Mouse (Mus musculus) urinary bladder, postnatal 4 days (tissue): ENCODE results near the gene 2310061I04Rik.

Experiments used
- DNase-seq, 2 experiments: peaks; one replicate each; pipeline ENCODE4 v3.0.0; 2021 to 2022; ENCODE audit warnings: low spot score in 2 of 2

2310061I04Rik gene

DNA sequence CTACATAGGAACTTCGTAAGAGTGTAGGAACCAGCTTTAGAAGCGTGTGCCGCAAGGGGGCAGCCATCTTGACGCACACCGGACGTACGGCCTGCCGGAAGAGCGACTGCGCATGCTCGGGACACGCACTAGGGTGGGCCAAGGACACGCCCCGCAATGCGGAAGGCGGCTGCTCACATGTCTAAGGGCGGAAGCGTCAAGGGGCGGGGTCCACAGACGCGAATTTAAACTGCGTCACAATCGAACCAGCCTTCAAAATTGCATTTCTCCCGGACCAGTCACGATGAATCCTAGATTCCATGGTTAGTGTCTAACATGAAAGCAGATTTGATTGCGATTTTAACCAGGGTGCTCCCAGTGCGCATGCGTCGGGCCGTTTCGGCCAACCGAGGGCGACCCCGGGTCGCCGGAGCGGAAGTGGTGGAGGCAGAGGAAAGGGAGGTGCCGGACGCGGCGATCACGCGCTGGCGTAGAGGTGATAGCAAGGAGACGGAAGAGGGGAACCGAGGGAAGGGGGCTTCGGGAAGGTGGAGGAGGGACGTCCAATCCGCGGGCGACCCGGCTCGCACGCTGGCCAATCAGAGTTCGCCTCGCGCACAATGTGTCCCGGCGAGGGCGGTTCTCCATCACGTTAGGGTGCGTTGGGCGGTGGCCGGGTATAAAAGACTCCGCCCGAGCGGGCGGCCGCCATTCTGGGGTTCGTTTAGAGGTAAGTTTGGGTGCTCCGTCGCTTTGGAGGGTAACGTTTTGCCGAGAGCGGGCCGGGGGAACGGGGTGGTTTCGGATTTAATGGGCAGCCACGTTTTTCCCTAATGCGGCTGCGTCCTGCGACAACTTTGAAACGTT, 19.3 kb upstream of the 2310061I04Rik start, which contains the start of the genes Mrps18b and Ppp1r10:
TSS of gene Mrps18b (minus strand) at position 93 of the 846 bp plus-strand sequence.
TSS of gene Ppp1r10 (plus strand) at position 138 of the 846 bp plus-strand sequence.
- DNase-seq: peak; percentile 99

DNA sequence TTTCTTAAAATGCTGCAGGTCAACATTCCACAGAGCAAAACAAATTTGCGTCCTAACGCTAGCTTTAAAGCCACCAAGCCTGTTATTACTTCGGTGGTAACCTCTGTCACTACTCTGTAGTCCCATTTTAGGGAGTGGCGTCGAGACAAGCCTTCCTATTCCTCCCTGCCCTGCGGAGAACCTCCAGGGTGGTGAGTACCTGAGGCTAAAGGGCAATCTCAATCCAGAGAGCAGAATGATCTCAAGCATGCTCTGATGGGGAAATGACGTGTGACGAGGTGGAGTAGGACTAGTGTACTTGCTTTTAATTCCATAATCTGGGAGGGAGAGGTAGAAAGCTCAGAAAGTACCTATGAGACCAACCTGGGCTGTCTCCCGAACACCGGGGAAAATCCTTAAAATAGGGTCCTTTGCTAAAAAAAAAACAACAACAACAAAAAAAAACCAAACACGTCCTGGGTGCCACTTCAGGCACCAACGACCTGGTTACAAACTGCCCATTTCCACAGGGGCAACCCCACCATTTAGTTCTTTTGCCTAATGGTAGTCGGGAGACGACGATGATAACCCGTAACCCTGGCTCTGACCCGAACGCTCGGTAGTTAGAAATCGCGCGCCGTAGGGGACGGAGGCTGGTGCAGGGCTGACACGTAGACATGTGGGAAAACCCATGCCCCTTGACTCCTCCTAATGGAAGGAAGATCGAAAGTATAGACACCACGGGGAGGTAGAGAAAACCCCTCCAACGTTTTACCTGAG, 18.5 kb upstream of the 2310061I04Rik start:
- no peak for DNase-seq

DNA sequence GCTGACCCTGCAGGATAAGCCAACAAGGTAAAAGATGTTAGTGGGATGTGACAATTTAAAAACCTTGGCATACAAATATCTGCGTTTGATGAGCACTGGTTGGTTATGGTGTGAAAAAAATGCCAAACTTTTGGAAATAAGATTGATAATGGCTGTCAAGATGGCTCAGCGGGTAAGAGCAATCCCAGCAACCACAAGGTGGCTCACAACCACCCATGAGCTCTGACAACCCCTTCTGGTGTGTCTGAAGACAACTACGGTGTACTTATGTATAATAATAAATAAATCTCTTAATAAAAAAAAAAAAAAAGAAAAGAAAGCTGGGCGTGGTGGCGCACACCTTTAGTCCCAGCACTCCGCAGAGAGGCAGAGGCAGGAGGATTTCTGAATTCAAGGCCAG, 17.7 kb upstream of the 2310061I04Rik start:
- DNase-seq: no peak

DNA sequence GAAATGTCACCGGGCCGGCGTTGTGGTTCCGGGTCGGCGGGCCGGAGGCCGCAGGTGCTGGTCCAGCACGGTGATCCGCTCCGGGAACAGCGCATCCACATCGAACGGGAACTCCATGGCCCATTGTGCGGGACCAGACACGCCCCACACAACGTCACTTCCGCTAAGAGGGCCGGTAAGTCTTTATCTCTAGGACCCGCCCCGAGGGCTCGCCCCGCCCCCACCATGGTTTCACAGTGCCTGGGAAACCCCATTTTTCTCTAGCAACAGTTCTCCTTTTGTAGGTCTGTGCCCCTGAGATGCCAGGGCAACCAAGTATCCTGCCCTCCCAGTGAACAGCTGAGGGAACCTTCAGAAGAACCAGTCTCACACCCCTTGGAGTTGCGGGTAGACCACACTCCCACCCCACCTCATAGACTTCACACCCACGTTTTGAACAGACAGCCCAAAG, 12.7 kb upstream of the 2310061I04Rik start, which contains the start of gene Atat1:
TSS of gene Atat1 (minus strand) at position 157 of the 451 bp plus-strand sequence.
- peak; percentile 89 to 98 for DNase-seq

DNA sequence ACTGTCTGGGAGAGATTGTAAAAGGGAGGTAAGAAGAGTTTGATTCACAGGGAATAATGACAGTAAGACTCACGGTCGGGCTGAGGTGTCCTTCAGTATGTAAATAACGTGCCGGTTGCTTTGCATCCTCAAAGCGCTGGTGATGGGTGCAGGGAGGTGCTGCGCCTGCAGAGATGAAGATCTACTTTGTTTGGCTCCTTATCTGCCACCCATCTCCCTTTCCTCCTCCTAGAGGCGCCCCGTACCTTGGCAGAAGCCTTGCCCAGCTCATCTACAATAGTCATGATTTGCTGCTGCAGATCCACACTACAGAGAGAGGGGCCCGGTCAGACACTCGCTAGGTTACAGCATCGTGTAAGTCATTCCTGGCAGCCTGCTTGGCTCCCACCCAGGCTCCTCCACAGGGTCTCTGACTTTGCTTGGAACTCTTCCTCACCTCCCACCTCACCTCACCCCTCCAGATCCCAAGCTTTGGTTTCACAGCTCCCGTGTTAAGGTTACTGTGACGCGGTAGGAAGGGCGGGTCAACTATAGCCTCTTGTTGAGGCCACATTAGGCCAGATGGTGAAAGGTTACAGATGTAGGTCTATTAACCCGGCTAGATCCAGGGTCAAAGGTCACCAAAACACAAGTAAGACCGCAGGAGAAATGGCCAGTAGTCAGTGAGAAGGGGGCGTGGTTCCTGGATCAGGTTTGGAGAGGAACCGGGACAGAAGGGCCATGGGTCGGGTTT, 12.1 kb upstream of the 2310061I04Rik start:
- no peak for DNase-seq

DNA sequence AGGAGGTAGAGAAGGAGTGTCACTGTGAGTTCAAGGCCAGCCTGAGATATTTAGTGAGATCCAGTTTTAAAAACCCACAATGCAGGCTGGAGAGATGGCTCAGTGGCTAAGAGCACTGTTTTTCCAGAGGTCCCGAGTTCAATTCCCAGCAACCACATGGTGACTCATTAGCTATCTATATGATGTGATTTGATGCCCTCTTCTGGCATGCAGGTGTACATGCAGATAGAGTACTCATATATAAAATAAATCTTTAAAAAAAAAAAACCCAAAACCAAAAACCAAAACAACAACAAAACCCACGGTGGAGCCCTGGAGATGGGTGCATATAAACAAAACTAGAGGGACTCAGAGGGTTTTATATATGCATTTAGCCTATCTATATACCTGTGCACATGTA, 10.4 kb upstream of the 2310061I04Rik start:
- DNase-seq: no peak

DNA sequence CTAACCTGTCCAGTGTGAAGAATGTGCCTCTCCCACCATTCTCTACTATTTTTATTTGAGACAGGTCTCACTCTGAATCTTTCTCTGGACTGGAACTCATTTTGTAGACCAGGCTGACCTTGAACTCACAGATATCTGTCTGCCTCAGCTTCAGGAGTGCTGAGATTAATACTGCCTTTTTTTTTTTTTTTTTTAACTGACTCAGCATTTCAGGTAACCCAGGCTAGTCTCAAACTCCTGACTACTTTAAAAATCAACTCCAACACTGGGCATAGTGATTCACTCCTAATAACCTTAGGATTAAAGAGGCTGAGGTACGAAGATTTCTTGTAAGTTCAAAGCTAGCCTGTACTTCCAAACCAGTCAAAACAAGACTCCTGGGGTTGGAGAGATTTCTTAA, 8.4 kb upstream of the 2310061I04Rik start:
- DNase-seq: no peak

DNA sequence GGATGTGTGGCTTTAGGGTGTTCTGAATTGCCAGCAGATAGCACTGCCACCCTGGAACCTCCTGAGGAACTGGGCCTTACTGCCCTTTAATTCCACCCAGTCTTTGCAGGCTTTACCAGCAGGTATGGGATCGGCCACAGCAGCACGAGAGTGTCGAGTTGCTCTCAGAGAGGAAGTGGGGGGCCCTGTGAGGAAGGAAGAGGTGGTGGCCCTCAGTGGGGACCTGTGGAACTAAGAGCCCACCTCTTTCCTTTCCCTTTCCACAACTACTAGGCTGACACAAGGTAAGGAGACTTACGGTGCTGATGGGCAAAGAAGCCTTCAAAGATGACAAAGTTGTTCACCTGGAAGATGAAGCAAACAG, 6.7 kb upstream of the 2310061I04Rik start:
- DNase-seq: no peak

DNA sequence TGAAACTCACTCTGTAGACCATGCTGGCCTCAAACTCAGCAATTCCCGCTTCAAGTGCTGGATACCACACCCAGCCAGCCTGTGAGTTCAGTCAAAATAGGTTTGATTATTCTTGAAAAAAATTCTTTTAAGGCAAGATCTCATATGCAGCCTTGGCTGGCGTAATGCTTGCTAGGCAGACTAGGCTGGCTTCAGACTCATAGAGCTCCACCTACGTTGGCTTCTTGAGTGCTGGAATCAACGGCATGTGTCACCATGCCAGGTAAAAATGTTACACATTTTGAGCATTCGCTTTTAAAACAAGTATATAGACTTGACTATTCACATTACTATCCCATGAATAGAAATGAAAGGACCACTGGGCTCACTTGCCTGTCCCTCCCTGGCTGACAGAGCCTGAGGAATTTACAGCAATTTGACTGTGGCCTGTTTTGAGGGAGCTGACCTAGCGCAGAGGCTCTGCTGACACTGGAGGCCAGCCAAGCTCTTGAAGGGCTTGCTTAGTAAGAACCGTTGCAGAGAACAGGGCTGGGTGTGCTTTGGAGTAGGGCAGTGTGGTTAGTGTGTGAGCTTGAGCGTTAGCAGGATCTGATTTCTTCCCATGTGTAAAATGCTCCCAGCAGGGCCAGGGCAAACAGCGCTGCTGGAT, 6.2 kb upstream of the 2310061I04Rik start:
- no peak for DNase-seq

DNA sequence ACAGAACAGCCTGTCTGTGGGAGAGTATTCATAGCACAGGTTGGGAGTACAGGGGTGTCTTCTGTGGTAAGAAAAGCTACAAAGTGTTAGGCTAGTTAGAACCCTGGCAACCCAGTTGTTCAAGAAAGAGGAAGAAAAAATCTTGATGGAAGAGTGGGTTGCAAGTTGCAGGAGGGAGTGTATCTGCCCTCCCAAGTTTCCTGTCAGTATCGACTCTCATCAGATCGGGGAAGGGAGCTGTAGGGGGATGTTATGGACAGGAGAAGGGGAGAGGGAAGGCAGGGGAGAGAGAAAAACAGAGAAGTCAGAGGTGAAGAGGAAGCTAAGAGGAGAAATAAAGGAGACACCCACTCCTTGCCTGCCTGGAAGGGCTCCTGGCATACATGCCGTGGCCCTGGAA, 3.4 kb upstream of the 2310061I04Rik start:
- DNase-seq: no peak

DNA sequence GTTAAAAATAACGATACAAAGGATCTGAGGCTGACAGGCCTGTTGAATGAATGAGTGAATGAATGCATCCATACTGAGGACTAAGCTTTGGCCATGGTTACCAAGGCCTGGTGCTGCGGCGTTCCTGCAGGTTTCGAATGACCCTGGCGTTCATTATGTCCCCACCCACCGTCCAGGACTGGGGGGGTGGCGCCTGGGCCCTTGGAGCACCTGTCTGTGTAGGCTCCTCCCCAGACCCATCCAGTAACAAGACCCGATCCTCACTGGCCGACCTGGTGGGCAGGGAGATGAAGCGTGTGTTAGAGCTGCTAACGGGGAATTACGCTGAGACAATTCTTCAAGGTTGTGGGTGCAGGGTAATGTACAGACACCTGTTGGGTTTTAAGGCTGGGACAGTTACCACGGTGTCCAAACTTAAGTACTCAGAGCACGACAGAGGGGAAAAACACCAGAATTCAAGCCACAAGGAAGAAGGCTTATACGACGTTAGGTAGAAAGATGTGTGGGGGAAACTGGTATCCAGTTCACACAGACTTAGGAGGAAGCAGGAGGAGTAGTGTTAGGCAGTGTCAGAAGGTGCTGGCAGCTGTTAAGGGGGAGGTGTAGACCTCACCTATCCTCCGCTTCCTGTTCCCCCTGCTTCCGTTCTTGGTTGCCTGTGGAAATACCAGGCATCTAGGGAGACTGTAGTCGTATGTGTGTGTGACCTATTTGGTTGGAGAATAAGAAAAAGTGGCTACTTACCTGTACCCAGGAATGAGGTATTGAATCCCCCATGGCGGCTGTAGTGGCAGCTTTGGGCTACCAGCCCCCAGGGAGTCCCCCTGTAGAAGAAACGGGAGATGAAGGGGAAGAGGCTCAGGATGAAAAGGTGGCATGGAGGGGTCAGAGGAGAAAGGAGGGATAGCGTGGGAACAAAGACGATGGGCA, 678 bp upstream of the 2310061I04Rik start:
- no peak for DNase-seq

DNA sequence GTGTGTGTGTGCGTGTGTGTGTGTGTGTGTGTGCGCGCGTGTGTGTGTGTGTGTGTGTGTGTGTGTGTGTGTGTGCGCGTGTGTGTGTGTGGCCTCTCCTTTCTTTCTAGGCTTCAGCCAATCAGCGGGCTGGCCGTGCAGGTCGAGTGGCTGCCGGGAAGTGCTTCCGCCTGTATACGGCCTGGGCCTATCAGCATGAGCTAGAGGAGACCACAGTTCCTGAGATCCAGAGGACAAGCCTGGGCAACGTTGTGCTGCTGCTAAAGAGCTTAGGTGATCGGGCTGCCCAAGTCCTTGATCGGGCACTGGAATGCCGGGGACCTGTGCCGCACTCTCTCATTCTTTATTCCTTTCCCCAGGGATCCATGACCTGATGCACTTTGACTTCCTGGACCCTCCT, 9.5 kb downstream of the 2310061I04Rik start:
- no peak for DNase-seq

DNA sequence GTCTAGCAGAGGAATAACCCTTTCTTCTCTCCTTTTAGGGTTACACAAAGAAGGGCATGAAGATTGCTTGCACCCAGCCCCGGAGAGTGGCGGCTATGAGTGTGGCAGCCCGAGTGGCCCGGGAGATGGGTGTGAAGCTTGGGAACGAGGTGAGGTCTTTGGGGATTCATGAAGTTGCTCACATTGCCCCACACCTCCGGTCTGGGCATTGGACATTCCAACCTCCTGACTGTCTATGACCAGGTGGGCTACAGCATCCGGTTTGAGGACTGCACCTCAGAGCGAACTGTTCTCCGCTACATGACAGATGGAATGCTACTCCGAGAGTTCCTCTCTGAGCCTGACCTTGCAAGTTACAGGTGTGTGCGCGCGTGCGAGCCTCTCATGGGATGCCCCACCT, 13.5 kb downstream of the 2310061I04Rik start:
- DNase-seq: no peak

DNA sequence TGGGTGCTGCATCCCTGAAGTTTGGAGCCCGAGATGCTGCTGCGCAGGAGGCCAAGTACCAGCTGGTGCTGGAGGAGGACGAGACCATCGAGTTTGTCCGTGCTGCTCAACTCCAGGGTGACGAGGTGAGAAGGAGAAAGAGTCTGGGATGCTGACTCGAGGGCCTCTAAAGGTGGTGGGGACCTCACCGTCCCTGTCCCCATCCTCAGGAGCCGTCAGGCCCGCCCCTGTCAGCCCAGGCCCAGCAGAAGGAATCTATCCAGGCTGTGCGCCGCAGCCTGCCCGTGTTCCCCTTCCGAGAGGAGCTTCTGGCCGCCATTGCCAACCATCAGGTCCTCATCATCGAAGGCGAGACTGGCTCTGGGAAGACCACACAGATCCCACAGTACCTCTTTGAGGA, 14.3 kb downstream of the 2310061I04Rik start:
- DNase-seq: no peak

DNA sequence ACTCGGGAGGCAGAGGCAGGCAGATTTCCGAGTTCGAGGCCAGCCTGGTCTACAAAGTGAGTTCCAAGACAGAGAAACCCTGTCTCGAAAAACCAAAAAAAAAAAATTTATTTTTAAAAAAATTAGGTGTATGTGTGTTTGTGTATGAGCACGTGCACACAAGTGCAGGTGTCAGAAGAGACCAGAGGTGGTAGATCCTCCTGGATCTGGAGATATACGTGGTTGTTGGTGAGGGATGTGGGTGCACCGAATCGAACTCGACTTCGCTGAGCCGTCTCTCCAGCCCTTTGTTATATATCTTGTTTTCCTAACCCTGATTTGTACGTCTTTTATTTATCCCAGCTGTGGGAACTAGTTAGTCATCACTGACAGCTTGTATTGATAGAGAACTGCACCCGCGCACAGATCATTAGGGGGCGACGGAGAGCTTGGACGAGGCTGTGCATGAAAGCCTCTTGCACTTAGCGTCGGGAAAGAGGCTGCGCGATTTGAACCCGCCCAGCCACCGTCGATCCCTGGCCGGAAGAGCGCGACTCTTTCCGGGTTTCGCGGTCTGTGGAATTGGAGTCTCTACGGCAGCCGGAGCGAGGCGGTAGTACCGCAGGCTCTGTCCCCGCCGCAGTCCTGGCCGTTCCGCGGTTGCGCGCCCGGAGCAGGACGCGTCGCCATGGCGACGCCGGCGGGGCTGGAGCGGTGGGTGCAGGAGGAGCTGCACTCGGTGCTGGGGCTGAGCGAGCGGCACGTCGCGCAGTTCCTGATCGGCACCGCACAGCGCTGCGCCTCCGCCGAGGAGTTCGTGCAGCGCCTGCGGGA, 17.8 kb downstream of the 2310061I04Rik start, which contains the start of gene Dhx16:
TSS of gene Dhx16 (plus strand) at position 575 of the 813 bp plus-strand sequence.
- DNase-seq: peak; percentile 88 to 95

DNA sequence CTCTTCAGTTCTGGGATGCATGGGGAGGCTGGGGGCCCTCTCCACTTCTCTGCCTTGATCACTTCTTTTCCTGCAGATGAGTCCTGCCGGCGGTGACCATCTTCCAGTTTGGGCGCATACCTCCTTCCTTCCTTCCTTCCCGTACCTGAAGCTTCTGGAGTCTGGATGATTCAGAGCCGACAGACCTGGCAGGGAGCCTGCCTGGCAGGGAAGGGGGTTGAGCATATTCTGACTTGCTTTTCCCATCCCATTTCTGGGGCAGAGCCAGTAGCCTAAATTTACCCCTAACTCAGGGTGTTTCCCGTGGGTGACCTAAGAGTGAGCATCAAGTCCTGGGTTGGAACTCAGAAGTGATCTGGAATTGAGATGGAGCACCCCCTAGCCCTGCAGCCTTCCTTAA, 22.5 kb downstream of the 2310061I04Rik start:
- no peak for DNase-seq

DNA sequence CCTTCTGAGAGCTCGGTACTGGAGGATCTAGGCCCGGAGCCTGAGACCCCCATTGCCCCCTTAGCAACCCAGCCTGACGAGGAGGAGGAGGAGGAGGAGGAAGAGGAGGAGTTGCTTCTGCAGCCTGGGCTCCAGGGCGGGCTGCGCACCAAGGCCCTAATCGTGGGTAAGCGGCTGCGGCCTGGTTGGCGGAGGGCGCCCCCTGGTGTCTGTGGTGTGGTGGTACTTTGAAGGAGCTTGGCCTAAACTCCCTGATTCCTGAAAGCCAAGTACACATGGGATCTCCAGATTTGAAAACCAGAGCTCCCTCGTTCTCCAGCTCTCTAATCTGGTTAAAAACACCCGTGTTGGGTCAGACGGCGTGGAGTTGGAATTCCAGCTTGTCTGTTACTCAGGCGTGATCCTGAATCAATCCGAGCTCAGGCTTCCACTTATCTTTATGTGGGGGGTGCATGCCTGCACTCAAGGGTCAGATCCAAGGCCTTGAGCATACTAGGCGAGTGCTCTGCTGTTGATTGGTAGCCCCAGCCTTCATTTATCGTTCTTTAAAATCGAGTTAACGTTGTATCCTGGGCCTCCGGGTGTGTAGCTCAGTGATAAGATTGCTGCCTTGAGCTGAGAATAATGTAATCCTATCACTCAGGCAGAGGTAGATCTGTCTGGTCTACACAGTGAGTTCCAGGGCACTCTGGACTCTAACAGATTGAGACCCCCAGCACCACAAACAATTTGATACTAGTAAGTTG, 23.3 kb downstream of the 2310061I04Rik start:
- peak; percentile 86 to 92 for DNase-seq

DNA sequence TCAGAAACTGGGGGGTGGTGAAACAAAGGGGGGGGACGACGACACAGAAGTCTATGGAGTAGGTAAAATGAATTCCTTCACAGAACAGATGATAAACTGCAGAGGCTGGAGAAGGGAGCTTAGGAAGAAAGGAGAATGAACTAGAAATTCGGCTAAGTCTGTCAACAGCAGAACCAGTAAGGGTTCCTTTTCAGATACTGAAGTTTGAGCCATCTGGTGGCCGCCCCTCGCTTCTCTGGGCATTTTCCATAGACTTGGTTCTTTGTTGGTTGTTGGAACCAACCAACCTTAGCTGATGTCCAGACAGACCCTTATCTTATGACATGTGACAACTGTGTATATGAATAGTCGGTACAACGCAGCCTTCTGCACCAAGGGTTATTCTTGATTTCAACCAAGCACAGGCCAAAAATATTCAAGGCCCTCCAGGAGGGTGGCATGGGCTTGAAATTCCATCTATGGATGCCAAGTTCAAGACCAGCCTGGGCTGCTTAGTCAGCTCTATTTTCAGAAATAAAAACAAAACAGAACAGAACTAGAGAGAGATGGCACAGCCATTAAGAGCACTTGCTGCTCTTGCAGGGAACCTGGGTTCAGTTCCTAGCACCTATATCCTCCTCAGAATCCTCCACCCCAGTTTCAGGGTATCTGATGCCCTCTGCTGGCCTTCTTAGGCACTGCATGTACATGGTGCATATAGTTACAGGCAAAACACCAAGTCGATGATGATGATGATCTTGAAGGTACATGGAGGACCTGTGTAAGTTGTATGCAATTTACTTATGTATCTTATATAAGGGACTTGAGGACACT, 26.1 kb downstream of the 2310061I04Rik start:
- no peak for DNase-seq
